Mouse (Mus musculus) ovary, postnatal 10 days (tissue): ENCODE measurements at regions not wholly inside any gene's neighbourhood (a gene's known extent, or its start where the extent isn't known, plus 50 kb on each side); places are given as distances from the start of the nearest gene placed in this dataset.

ENCODE experiments used
- DNase-seq: peaks from one replicate; pipeline ENCODE4 v3.0.0; 2022; ENCODE audit warnings: low spot score

GRCm38 (mm10) chr5:82472146-82472545 lies 882.8 kb downstream of the Tecrl start:
- no peak for DNase-seq

GRCm38 (mm10) chr5:82464272-82464671 lies 890.7 kb downstream of the Tecrl start:
- no peak for DNase-seq

- DNase-seq: no peak
Observed at GRCm38 (mm10) chr5:82441288-82441687, 913.7 kb downstream of the Tecrl start.

DNA sequence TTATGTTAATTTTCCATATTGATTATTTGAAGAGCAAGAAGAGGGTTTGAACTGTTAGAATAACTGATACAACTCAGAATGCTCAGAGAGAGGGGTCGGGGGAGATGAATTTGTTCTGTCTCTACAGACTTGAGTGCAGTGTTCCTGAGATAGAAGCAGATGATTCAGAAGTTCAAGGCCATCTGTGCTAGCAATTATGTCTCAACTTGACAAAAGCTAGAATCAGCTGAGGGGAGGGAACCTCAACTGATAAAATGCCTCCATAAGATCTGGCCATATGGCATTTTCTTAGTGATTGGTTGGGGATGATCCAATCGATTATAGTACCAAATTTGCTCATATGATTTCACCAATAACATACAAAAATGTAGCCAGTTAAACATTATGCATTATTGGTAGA lies 914.9 kb downstream of the Tecrl start:
- DNase-seq: no peak

GRCm38 (mm10) chr5:82420396-82420795 lies 934.6 kb downstream of the Tecrl start:
- DNase-seq: no peak

- no peak for DNase-seq
Observed at GRCm38 (mm10) chr5:82396632-82397234, 958.3 kb downstream of the Tecrl start.

DNA sequence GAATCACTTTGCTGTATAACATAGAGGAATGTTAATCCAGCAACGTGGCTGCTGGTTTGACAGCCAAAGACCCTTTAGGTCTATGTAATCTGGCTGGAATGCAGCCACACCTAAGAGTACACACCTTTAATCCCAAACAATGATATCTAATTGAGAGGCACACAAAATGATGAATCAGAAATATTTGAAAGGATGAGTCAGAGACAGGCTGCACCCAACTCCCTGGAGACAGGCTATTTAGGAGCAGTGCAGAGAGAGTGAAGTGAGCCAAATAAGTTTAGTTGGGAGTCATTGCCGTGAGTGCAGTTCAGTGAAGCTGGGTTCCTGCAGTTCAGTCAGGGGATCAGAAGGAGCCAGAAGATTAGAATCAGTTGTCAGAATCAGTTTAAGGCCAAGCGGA lies 993.4 kb downstream of the Tecrl start:
- DNase-seq: no peak

DNA sequence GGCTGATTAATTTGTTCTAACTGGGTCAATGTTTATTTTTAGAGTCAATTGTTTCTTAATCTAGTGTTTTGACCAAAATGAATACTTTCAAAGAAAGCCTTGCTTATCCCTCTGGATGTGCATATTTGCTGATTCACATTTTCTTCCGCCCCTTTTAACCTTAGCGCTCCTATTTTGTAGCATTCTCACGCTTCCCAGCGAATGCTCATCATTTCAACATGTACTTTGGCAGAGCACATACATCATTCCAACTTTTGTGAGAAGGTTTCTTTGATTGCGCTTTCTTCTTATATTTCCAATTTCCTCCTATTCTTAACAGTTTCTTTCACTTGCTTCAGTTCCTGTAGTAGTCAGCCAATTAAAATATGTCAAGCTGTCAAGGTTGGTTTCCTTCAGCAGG lies 998.7 kb downstream of the Tecrl start:
- no peak for DNase-seq

GRCm38 (mm10) chr5:82351089-82351488 lies 1003.9 kb downstream of the Tecrl start:
- no peak for DNase-seq

GRCm38 (mm10) chr5:82346672-82347071 lies 1008.3 kb downstream of the Tecrl start:
- DNase-seq: peak; percentile 17

- no peak for DNase-seq
Observed at GRCm38 (mm10) chr5:82324354-82324753, 1030.6 kb downstream of the Tecrl start.

DNA sequence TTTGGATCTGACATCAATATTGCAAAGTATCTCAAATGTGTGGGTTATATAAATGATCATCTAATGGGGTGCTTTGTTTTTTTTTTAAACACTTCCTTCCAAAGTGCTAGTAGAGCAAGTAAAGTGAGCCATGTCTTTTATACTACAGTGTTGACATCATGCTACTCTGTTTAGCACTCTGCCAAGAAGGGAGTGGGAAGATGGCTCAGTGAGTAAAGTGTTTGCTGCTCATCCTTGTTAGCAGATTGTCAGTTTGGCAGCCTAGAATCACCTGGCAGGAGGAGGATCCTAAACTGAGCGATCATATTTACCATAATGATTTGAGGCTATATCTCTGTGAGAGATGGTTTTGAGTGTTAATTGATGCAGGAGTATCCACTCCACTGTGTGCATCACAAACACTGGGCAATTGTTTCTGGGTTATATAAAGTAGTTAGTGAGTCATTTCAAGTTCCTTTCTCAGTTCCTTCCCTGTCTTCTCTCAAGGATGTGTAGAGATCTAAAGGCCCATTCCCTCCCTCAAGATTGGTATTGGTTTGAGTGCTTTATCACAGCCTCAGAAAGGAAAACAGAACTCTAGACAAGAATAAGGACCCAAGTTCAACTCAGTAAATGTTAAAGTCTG lies 1035.2 kb downstream of the Tecrl start:
- no peak for DNase-seq

GRCm38 (mm10) chr5:82312054-82312453 lies 1042.9 kb downstream of the Tecrl start:
- DNase-seq: no peak

- DNase-seq: no peak
Observed at GRCm38 (mm10) chr5:82288069-82288845, 1066.7 kb downstream of the Tecrl start.

DNA sequence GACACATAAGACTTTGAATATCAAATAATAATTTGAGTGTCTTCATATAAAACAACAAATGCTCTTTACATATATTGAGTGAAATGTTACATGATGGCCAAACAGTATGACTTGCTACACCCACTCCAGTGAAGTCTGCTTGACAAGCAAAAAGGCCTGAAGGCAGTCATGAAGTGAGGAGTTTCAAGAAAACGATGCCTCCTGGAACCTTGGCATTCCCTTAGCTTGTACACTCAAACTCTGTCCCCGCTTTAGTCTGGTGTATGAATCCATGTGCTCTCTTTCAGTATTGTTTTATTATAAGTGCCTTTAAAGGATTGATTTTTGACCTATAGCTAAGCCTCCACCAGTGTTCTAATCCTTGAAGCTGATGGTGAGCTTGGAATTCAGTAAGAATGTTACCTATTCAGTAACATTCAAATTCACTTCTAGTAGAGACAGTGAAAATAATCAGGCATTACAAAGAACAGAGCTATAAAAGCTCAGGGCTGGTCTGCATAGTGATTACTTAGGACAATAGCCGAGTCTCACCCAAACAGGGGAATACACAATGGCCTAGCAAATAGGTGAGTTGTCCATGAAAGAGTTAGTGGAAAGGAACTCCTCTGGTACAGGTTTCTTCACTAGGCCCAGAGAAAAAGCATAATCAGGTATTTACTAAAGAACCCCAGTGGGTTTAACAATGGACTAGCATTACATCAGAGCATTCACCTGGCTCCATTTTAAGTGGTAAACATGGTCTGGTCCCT lies 1101.5 kb downstream of the Tecrl start:
- DNase-seq: no peak

DNA sequence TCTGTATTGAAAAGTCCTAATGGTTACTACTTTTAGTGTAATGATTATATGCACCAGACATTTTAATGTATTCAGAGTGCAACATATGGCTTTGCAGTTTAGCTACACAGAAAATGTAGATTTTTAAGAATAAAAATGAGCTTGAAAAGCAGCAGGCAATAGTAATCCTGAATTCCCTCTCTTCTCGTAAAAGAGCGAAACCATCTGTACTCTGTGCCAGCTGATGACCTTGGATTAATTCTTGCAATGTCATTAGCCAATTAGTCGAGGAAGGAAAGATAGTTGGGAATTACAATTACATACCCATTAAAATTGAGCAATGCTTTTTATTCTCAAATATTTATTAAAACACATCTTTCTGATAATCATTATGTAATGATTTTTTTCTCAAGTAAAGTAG lies 1128.7 kb downstream of the Tecrl start:
- no peak for DNase-seq

DNA sequence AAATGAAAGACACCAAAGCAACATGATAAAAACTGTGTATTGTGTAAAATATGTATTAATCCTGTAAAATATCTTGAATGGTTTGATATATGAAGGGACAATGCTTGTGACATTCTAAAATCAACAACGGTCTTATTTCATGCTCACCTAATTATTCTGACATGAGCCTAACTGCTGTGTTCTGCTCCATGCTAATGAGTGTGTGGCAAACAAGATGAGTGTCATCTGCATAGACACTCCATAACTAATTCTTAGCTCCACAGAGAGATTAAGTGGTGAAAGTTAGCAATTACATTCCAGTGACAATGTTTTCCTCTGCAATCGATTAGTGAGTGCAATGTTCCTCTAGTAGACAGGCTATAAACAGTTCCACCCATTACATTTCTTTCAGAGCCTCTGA lies 1131.4 kb downstream of the Tecrl start:
- DNase-seq: no peak

GRCm38 (mm10) chr5:82203606-82204005 lies 1151.4 kb downstream of the Tecrl start:
- DNase-seq: no peak
